Mouse (Mus musculus) limb, embryonic 11.5 days (tissue): ENCODE results near the gene Pde6h. TPM values are rescaled to one million over a fixed set of nuclear protein-coding genes. Genes with fewer than 3 reads are reported as not detected.

Experiments
- ATAC-seq: fragments of 200-750 bp; cut with Nextera tagmentation; 2 replicates; pipeline ENCODE4 v1.8.0; 2017; ENCODE audit warnings: low read depth; ENCODE audit not compliant: insufficient number of reproducible peaks, low FRiP score, low TSS enrichment
- DNase-seq: peaks from one replicate; pipeline ENCODE4 v3.0.0-alpha.2; 2015; ENCODE audit warnings: low spot score
- H3K27ac ChIP-seq: fragments of 300-500 bp; sonication (generic); replicated peaks from 2 replicates; pipeline ENCODE4 v1.5.1; 2014; ENCODE audit warnings: low read depth, mild to moderate bottlenecking, low read length
- H3K27me3 ChIP-seq: fragments of 300-500 bp; sonication (generic); 2 replicates; pipeline ENCODE4 v1.6.1; 2014; ENCODE audit warnings: mild to moderate bottlenecking, low read length, mixed read lengths; ENCODE audit not compliant: control insufficient read depth, insufficient read depth
- H3K36me3 ChIP-seq: fragments of 300-500 bp; sonication (generic); 2 replicates; pipeline ENCODE4 v1.6.1; 2014; ENCODE audit warnings: mild to moderate bottlenecking, low read length, moderate library complexity, mixed read lengths; ENCODE audit not compliant: control insufficient read depth, insufficient read depth
- H3K4me1 ChIP-seq: fragments of 300-500 bp; sonication (generic); 2 replicates; pipeline ENCODE4 v1.6.1; 2014; ENCODE audit warnings: low read length, mixed read lengths; ENCODE audit not compliant: control insufficient read depth, insufficient read depth
- H3K4me2 ChIP-seq: fragments of 300-500 bp; sonication (generic); 2 replicates; pipeline ENCODE4 v1.6.1; 2014; ENCODE audit warnings: low read depth, mild to moderate bottlenecking, moderate library complexity; ENCODE audit not compliant: severe bottlenecking
- H3K4me3 ChIP-seq: fragments of 300-500 bp; sonication (generic); 2 replicates; pipeline ENCODE4 v1.5.1; 2014; ENCODE audit warnings: low read depth, low read length
- H3K9ac ChIP-seq: fragments of 300-500 bp; sonication (generic); 2 replicates; pipeline ENCODE4 v1.6.1; 2014; ENCODE audit warnings: mild to moderate bottlenecking, low read length
- H3K9me3 ChIP-seq: fragments of 300-500 bp; sonication (generic); 2 replicates; pipeline ENCODE4 v1.6.1; 2016; ENCODE audit warnings: low read length; ENCODE audit not compliant: control insufficient read depth
- WGBS: fragments of 180-500 bp; shearing (Covaris S2); extraction: QIAGEN DNeasy Blood & Tissue Kit; methylation state at CpG from one replicate; pipeline ENCODE4 v1.1.7; 2014; 5-methylcytosine and 5-hydroxymethylcytosine counted together
- polyA plus RNA-seq: library from polyadenylated mRNA; unstranded; fragments of >200 nt; fragmentation: Nextera tagmentation; extraction: Ambion mirVana; gene quantifications from 2 replicates; pipeline ENCODE4 v1.2.1, GENCODE M21; 2014

Gene Pde6h
- polyA plus RNA-seq, 1 experiment from 2014 or later, result not detected

GRCm38 (mm10) chr6:136999009-136999408 is 75.4 kb downstream of the Pde6h start:
- Histone ChIP-seq H3K27ac (no peak overlapping the region), H3K4me3 (no peak overlapping the region), H3K4me2 (no peak overlapping the region), H3K9me3 (no peaks in the 10 kb centered on the region), H3K36me3 (no peaks in the 10 kb centered on the region), H3K27me3 (no peaks in the 10 kb centered on the region), H3K9ac (no peak overlapping the region), H3K4me1 (no peaks in the 10 kb centered on the region)
- no peak for DNase-seq
- ATAC-seq, result no peak
- WGBS, result 92% methylated on average over 3 of the region's 3 CpGs

- DNase-seq, result no peak
- Histone ChIP-seq H3K27me3 (no peaks in the 10 kb centered on the region), H3K9me3 (no peaks in the 10 kb centered on the region), H3K4me1 (no peaks in the 10 kb centered on the region), H3K27ac (no peak overlapping the region), H3K4me3 (no peak overlapping the region), H3K9ac (no peak overlapping the region), H3K36me3 (no peaks in the 10 kb centered on the region), H3K4me2 (no peak overlapping the region)
- ATAC-seq, result no peak
- WGBS, result 92% methylated on average over 15 of the region's 15 CpGs
Measured at GRCm38 (mm10) chr6:136999707-137000446, 76.2 kb downstream of the Pde6h start.

- Histone ChIP-seq H3K27ac (no peak overlapping the region), H3K9ac (no peak overlapping the region), H3K4me1 (no peaks in the 10 kb centered on the region), H3K4me2 (no peak overlapping the region), H3K27me3 (no peaks in the 10 kb centered on the region), H3K4me3 (no peak overlapping the region), H3K36me3 (no peaks in the 10 kb centered on the region), H3K9me3 (no peaks in the 10 kb centered on the region)
- no peak for ATAC-seq
- no peak for DNase-seq
- 92% methylated on average over 10 of the region's 10 CpGs for WGBS
Measured at GRCm38 (mm10) chr6:137000706-137001105, 77.1 kb downstream of the Pde6h start.

- ATAC-seq (no peak), DNase-seq (no peak)
- H3K27me3 ChIP-seq, result no peaks in the 10 kb centered on the region
- H3K9me3 ChIP-seq, result no peaks in the 10 kb centered on the region
- H3K4me1 ChIP-seq, result no peaks in the 10 kb centered on the region
- no peak overlapping the region for H3K4me2 ChIP-seq
- H3K4me3 ChIP-seq, result no peak overlapping the region
- WGBS, result 76% methylated on average over 6 of the region's 6 CpGs
- no peak overlapping the region for H3K27ac ChIP-seq
- H3K9ac ChIP-seq, result no peak overlapping the region
- no peaks in the 10 kb centered on the region for H3K36me3 ChIP-seq
Measured at GRCm38 (mm10) chr6:137001267-137002168, 77.9 kb downstream of the Pde6h start.

- ATAC-seq (no peak), DNase-seq (no peak)
- H3K9ac ChIP-seq, result no peak overlapping the region
- H3K4me3 ChIP-seq, result no peak overlapping the region
- H3K4me2 ChIP-seq, result no peak overlapping the region
- no peaks in the 10 kb centered on the region for H3K36me3 ChIP-seq
- no peak overlapping the region for H3K27ac ChIP-seq
- H3K27me3 ChIP-seq, result no peaks in the 10 kb centered on the region
- H3K4me1 ChIP-seq, result no peaks in the 10 kb centered on the region
- 69% methylated on average over 5 of the region's 5 CpGs for WGBS
- H3K9me3 ChIP-seq, result no peaks in the 10 kb centered on the region
Measured at GRCm38 (mm10) chr6:137002169-137002514, 78.5 kb downstream of the Pde6h start.

- Histone ChIP-seq H3K27me3 (no peaks in the 10 kb centered on the region), H3K36me3 (no peaks in the 10 kb centered on the region), H3K4me1 (no peaks in the 10 kb centered on the region), H3K4me3 (no peak overlapping the region), H3K27ac (no peak overlapping the region), H3K9me3 (no peaks in the 10 kb centered on the region), H3K4me2 (no peak overlapping the region), H3K9ac (no peak overlapping the region)
- no peak for DNase-seq
- 95% methylated on average over 4 of the region's 4 CpGs for WGBS
- ATAC-seq, result no peak
Measured at GRCm38 (mm10) chr6:137004359-137004758, 80.7 kb downstream of the Pde6h start.

GRCm38 (mm10) chr6:137011187-137011586 is 87.6 kb downstream of the Pde6h start:
- ATAC-seq, result no peak
- no peaks in the 10 kb centered on the region for H3K36me3 ChIP-seq
- no peak overlapping the region for H3K9ac ChIP-seq
- H3K4me1 ChIP-seq, result no peaks in the 10 kb centered on the region
- H3K4me3 ChIP-seq, result no peak overlapping the region
- 85% methylated on average over 5 of the region's 5 CpGs for WGBS
- DNase-seq, result no peak
- no peaks in the 10 kb centered on the region for H3K27me3 ChIP-seq
- no peaks in the 10 kb centered on the region for H3K9me3 ChIP-seq
- no peak overlapping the region for H3K27ac ChIP-seq
- no peak overlapping the region for H3K4me2 ChIP-seq

GRCm38 (mm10) chr6:137014346-137014745 is 90.7 kb downstream of the Pde6h start:
- Histone ChIP-seq H3K9me3 (no peaks in the 10 kb centered on the region), H3K27ac (no peak overlapping the region), H3K9ac (no peak overlapping the region), H3K27me3 (no peaks in the 10 kb centered on the region), H3K4me3 (no peak overlapping the region), H3K4me1 (no peaks in the 10 kb centered on the region), H3K4me2 (no peak overlapping the region), H3K36me3 (no peaks in the 10 kb centered on the region)
- no peak for DNase-seq
- 85% methylated on average over 6 of the region's 6 CpGs for WGBS
- ATAC-seq, result no peak
